Mouse (Mus musculus) ES-E14 (cell line): ENCODE data around the gene Ezr. TPM values are rescaled to one million over a fixed set of nuclear protein-coding genes. Genes with fewer than 3 reads are reported as not detected.

Source experiments
- DNase-seq: peaks from one replicate; pipeline ENCODE4 v3.0.0-alpha.2; 2013; ENCODE audit warnings: low read depth, low spot score
- H3K27ac ChIP-seq: 2 replicates; pipeline ENCODE4 v1.5.1; 2012; ENCODE audit warnings: low read depth, mild to moderate bottlenecking, low read length, moderate library complexity, mixed read lengths; ENCODE audit not compliant: poor library complexity, insufficient read depth, severe bottlenecking
- H3K36me3 ChIP-seq: 2 replicates; pipeline ENCODE4 v1.6.1; 2012; ENCODE audit warnings: mild to moderate bottlenecking, low read length, moderate library complexity, mixed read lengths; ENCODE audit not compliant: control insufficient read depth, poor library complexity, insufficient read depth, severe bottlenecking
- H3K4me1 ChIP-seq, 2 experiments: fragments of 150-350 bp in 1 of 2; sonication (generic) in 1 of 2; 2 replicates each; pipeline ENCODE4 v1.6.1; 2012; ENCODE audit warnings: low read length in 2 of 2, mild to moderate bottlenecking in 1 of 2, mixed read lengths in 1 of 2; ENCODE audit not compliant: control insufficient read depth in 2 of 2, insufficient read depth in 2 of 2, poor library complexity in 1 of 2
- H3K4me3 ChIP-seq, 2 experiments: fragments of 150-350 bp in 1 of 2; sonication (generic) in 1 of 2; 2 replicates each; pipeline ENCODE4 v1.5.1; 2012; ENCODE audit warnings: low read length in 2 of 2, low read depth in 1 of 2, mild to moderate bottlenecking in 1 of 2, mixed read lengths in 1 of 2; ENCODE audit not compliant: insufficient read depth in 1 of 2, poor library complexity in 1 of 2, severe bottlenecking in 1 of 2
- H3K9ac ChIP-seq: 2 replicates; pipeline ENCODE4 v1.6.1; 2012; ENCODE audit warnings: low read depth, mild to moderate bottlenecking, low read length, mixed read lengths; ENCODE audit not compliant: poor library complexity, insufficient read depth, severe bottlenecking
- H3K9me3 ChIP-seq: fragments of 150-350 bp; sonication (generic); 2 replicates; pipeline ENCODE4 v1.6.1; 2012; ENCODE audit warnings: low read depth, mild to moderate bottlenecking, low read length; ENCODE audit not compliant: control insufficient read depth, insufficient read depth
- CHD2 ChIP-seq: IDR thresholded peaks from 2 replicates; pipeline ENCODE4 v1.6.1; 2014; ENCODE audit warnings: mild to moderate bottlenecking, low read depth, low read length, inconsistent platforms
- HCFC1 ChIP-seq: IDR thresholded peaks from 2 replicates; pipeline ENCODE4 v1.6.1; 2012; ENCODE audit warnings: low read length, inconsistent platforms, borderline replicate concordance; ENCODE audit not compliant: insufficient read depth
- MAFK ChIP-seq: IDR thresholded peaks from 2 replicates; pipeline ENCODE4 v1.6.1; 2014; ENCODE audit warnings: mild to moderate bottlenecking, low read depth, low read length, inconsistent platforms; ENCODE audit not compliant: insufficient read depth
- ZC3H11A ChIP-seq: IDR thresholded peaks from 2 replicates; pipeline ENCODE4 v1.6.1; 2012; ENCODE audit warnings: low read depth, mild to moderate bottlenecking, inconsistent platforms, low read length, borderline replicate concordance
- ZNF384 ChIP-seq: IDR thresholded peaks from 2 replicates; pipeline ENCODE4 v1.6.1; 2012; ENCODE audit warnings: low read depth, low read length, inconsistent platforms
- in situ Hi-C, 2 experiments: fragments of 600-800 bp; cut with MboI; formaldehyde crosslinking; loops; one replicate each; pipeline ENCODE4 v1.15.1; 2025; ENCODE audit warnings: low sequenced_read_pairs in 2 of 2, inconsistent platforms in 1 of 2; ENCODE audit not compliant: unreplicated experiment in 2 of 2
- total RNA-seq: library from RNA; depleted of rRNA; stranded (reverse); fragments of 300-350 nt; gene quantifications from 2 replicates; pipeline ENCODE4 v1.2.3, GENCODE M21; 2012

Ezr gene
- total RNA-seq, 1 experiment = 131 TPM

- TF ChIP-seq ZC3H11A = no peak
- no peak for TF ChIP-seq ZNF384
- no peak for TF ChIP-seq HCFC1
- TF ChIP-seq MAFK = no peak
- TF ChIP-seq CHD2 = no peak
- DNase-seq = no peak
- Histone ChIP-seq H3K36me3 (peaks cover 52% of the 10 kb centered on the region), H3K9me3 (peaks cover 48% of the 10 kb centered on the region), H3K27ac (no peak overlapping the region), H3K4me3 (no peak overlapping the region), H3K9ac (no peak overlapping the region), H3K4me1 (no peaks in the 10 kb centered on the region)
- in situ Hi-C loops = no loop called here
These were observed 46.0 kb downstream of the Ezr start for GRCm38 (mm10) chr17:6736306-6737272.

- peaks cover 35% of the 10 kb centered on the region for H3K36me3 ChIP-seq
- DNase-seq = no peak
- in situ Hi-C loops = no loop called here
- H3K9me3 ChIP-seq = peaks cover 33% of the 10 kb centered on the region
- TF ChIP-seq HCFC1 = no peak
- TF ChIP-seq MAFK = no peak
- no peak for TF ChIP-seq ZC3H11A
- no peak for TF ChIP-seq CHD2
- no peak for TF ChIP-seq ZNF384
- H3K4me1 ChIP-seq = no peaks in the 10 kb centered on the region
- H3K9ac ChIP-seq = no peak overlapping the region
- H3K27ac ChIP-seq = no peak overlapping the region
- no peak overlapping the region for H3K4me3 ChIP-seq
These were observed 47.7 kb downstream of the Ezr start for GRCm38 (mm10) chr17:6734746-6735441.

GRCm38 (mm10) chr17:6733322-6733875, 49.2 kb downstream of the Ezr start:
- in situ Hi-C loops = no loop called here
- no peak for TF ChIP-seq ZC3H11A
- TF ChIP-seq ZNF384 = no peak
- no peak for TF ChIP-seq CHD2
- TF ChIP-seq HCFC1 = no peak
- TF ChIP-seq MAFK = no peak
- H3K9ac ChIP-seq = no peak overlapping the region
- no peaks in the 10 kb centered on the region for H3K4me1 ChIP-seq
- H3K36me3 ChIP-seq = peaks cover 21% of the 10 kb centered on the region
- no peak overlapping the region for H3K27ac ChIP-seq
- no peak overlapping the region for H3K4me3 ChIP-seq
- peaks cover 21% of the 10 kb centered on the region for H3K9me3 ChIP-seq
- no peak for DNase-seq

- Histone ChIP-seq H3K4me1 (no peaks in the 10 kb centered on the region), H3K9ac (no peak overlapping the region), H3K36me3 (peaks cover 14% of the 10 kb centered on the region), H3K4me3 (no peak overlapping the region), H3K9me3 (peaks cover 16% of the 10 kb centered on the region), H3K27ac (no peak overlapping the region)
- DNase-seq = no peak
- in situ Hi-C loops = no loop called here
- TF ChIP-seq CHD2 (no peak), ZNF384 (no peak), HCFC1 (no peak), ZC3H11A (no peak)
These were observed 49.9 kb downstream of the Ezr start for GRCm38 (mm10) chr17:6732665-6733064.
